Mouse (Mus musculus) kidney, embryonic 15.5 days (tissue): ENCODE measurements around the gene Olfr224. TPM values are rescaled to one million over a fixed set of nuclear protein-coding genes. Genes with fewer than 3 reads are reported as not detected.

Experiments
- ATAC-seq: fragments of 200-750 bp; cut with Nextera tagmentation; replicated peaks from 2 replicates; pipeline ENCODE4 v1.8.0; 2017; ENCODE audit warnings: moderate TSS enrichment; ENCODE audit not compliant: low FRiP score
- H3K27ac ChIP-seq: fragments of 300-500 bp; sonication (generic); 2 replicates; pipeline ENCODE4 v1.5.1; 2015; ENCODE audit warnings: mild to moderate bottlenecking, inconsistent platforms
- H3K27me3 ChIP-seq: fragments of 300-500 bp; sonication (generic); 2 replicates; pipeline ENCODE4 v1.6.1; 2015; ENCODE audit warnings: inconsistent platforms
- H3K36me3 ChIP-seq: fragments of 300-500 bp; sonication (generic); 2 replicates; pipeline ENCODE4 v1.6.1; 2015; ENCODE audit warnings: inconsistent platforms
- H3K4me1 ChIP-seq: fragments of 300-500 bp; sonication (generic); 2 replicates; pipeline ENCODE4 v1.6.1; 2015; ENCODE audit warnings: inconsistent platforms
- H3K4me2 ChIP-seq: fragments of 300-500 bp; sonication (generic); 2 replicates; pipeline ENCODE4 v1.6.1; 2015; ENCODE audit warnings: moderate library complexity, mild to moderate bottlenecking, inconsistent platforms
- H3K4me3 ChIP-seq: fragments of 300-500 bp; sonication (generic); replicated peaks from 2 replicates; pipeline ENCODE4 v1.5.1; 2015; ENCODE audit warnings: mild to moderate bottlenecking, inconsistent platforms
- H3K9ac ChIP-seq: fragments of 300-500 bp; sonication (generic); 2 replicates; pipeline ENCODE4 v1.6.1; 2015; ENCODE audit warnings: mild to moderate bottlenecking, inconsistent platforms
- H3K9me3 ChIP-seq: fragments of 300-500 bp; sonication (generic); replicated peaks from 2 replicates; pipeline ENCODE4 v1.6.1; 2016; ENCODE audit warnings: inconsistent platforms
- WGBS: fragments of 180-500 bp; shearing (Covaris S2); methylation state at CpG from one replicate; pipeline ENCODE4 v1.1.7; 2015; ENCODE audit warnings: mixed read lengths; 5-methylcytosine and 5-hydroxymethylcytosine counted together
- polyA plus RNA-seq: library from polyadenylated mRNA; unstranded; fragments of >200 nt; fragmentation: Nextera tagmentation; extraction: Ambion mirVana; gene quantifications from 2 replicates; pipeline ENCODE4 v1.2.1, GENCODE M21; 2015

Gene Olfr224
- polyA plus RNA-seq = not detected in 2 replicates

GRCm38 (mm10) chr11:58570405-58570804 lies at the start of gene Olfr224:
TSS of gene Olfr224 (minus strand) at chr11:58570553.
- WGBS = 68% methylated on average over 5 of the region's 5 CpGs
- no peaks in the 10 kb centered on the region for H3K27me3 ChIP-seq
- H3K36me3 ChIP-seq = no peaks in the 10 kb centered on the region
- H3K4me3 ChIP-seq = no peak within 1 kb of the TSS
- no peaks in the 10 kb centered on the region for H3K9me3 ChIP-seq
- ATAC-seq = no peak
- no peak within 1 kb of the TSS for H3K27ac ChIP-seq
- H3K4me2 ChIP-seq = no peak within 1 kb of the TSS
- no peaks in the 10 kb centered on the region for H3K4me1 ChIP-seq
- no peak within 1 kb of the TSS for H3K9ac ChIP-seq

- H3K4me3 ChIP-seq = no peak overlapping the region
- H3K36me3 ChIP-seq = no peaks in the 10 kb centered on the region
- no peak overlapping the region for H3K4me2 ChIP-seq
- 79% methylated on average over 6 of the region's 6 CpGs for WGBS
- H3K9me3 ChIP-seq = no peaks in the 10 kb centered on the region
- H3K9ac ChIP-seq = no peak overlapping the region
- H3K27me3 ChIP-seq = no peaks in the 10 kb centered on the region
- no peak overlapping the region for H3K27ac ChIP-seq
- ATAC-seq = no peak
- no peaks in the 10 kb centered on the region for H3K4me1 ChIP-seq
These were observed 48.4 kb upstream of the Olfr224 start for GRCm38 (mm10) chr11:58618793-58619192.

GRCm38 (mm10) chr11:58618369-58618768 lies 48.0 kb upstream of the Olfr224 start:
- Histone ChIP-seq H3K36me3 (no peaks in the 10 kb centered on the region), H3K9me3 (no peaks in the 10 kb centered on the region), H3K9ac (no peak overlapping the region), H3K4me3 (no peak overlapping the region), H3K4me2 (no peak overlapping the region), H3K4me1 (no peaks in the 10 kb centered on the region), H3K27me3 (no peaks in the 10 kb centered on the region), H3K27ac (no peak overlapping the region)
- no peak for ATAC-seq
- 69% methylated on average over 3 of the region's 3 CpGs for WGBS

GRCm38 (mm10) chr11:58615975-58616374 lies 45.6 kb upstream of the Olfr224 start, which contains the start of gene 2210407C18Rik:
TSS of gene 2210407C18Rik (minus strand) at chr11:58616075.
- Histone ChIP-seq H3K27me3 (no peaks in the 10 kb centered on the region), H3K27ac (no peak within 1 kb of the TSS), H3K4me3 (no peak within 1 kb of the TSS), H3K9me3 (no peaks in the 10 kb centered on the region), H3K4me2 (no peak within 1 kb of the TSS), H3K9ac (no peak within 1 kb of the TSS), H3K36me3 (no peaks in the 10 kb centered on the region), H3K4me1 (no peaks in the 10 kb centered on the region)
- no peak for ATAC-seq
- WGBS = 88% methylated on average over 4 of the region's 4 CpGs

- H3K27ac ChIP-seq = no peak overlapping the region
- ATAC-seq = no peak
- no peaks in the 10 kb centered on the region for H3K27me3 ChIP-seq
- no peaks in the 10 kb centered on the region for H3K4me1 ChIP-seq
- no peaks in the 10 kb centered on the region for H3K9me3 ChIP-seq
- no peak overlapping the region for H3K4me2 ChIP-seq
- H3K4me3 ChIP-seq = no peak overlapping the region
- H3K36me3 ChIP-seq = no peaks in the 10 kb centered on the region
- H3K9ac ChIP-seq = no peak overlapping the region
These were observed 44.2 kb upstream of the Olfr224 start for GRCm38 (mm10) chr11:58614526-58614925.

- no peak overlapping the region for H3K4me2 ChIP-seq
- H3K36me3 ChIP-seq = no peaks in the 10 kb centered on the region
- ATAC-seq = no peak
- H3K9me3 ChIP-seq = no peaks in the 10 kb centered on the region
- H3K27ac ChIP-seq = no peak overlapping the region
- WGBS = 46% methylated on average over 3 of the region's 3 CpGs
- no peaks in the 10 kb centered on the region for H3K27me3 ChIP-seq
- no peak overlapping the region for H3K9ac ChIP-seq
- no peaks in the 10 kb centered on the region for H3K4me1 ChIP-seq
- no peak overlapping the region for H3K4me3 ChIP-seq
These were observed 43.0 kb upstream of the Olfr224 start for GRCm38 (mm10) chr11:58613359-58613758.

GRCm38 (mm10) chr11:58607030-58607429 lies 36.7 kb upstream of the Olfr224 start:
- no peak for ATAC-seq
- WGBS = 71% methylated on average over 6 of the region's 6 CpGs

GRCm38 (mm10) chr11:58606177-58606919 lies 36.0 kb upstream of the Olfr224 start:
- H3K4me3 ChIP-seq = no peak overlapping the region
- WGBS = 86% methylated on average over 12 of the region's 12 CpGs
- ATAC-seq = no peak

More at GRCm38 (mm10) chr11:58607030-58607429, 36.7 kb upstream of the Olfr224 start:
- no peak overlapping the region for H3K4me3 ChIP-seq
- H3K36me3 ChIP-seq = no peaks in the 10 kb centered on the region
- H3K9me3 ChIP-seq = no peaks in the 10 kb centered on the region
- H3K4me1 ChIP-seq = no peaks in the 10 kb centered on the region
- H3K4me2 ChIP-seq = no peak overlapping the region
- H3K27me3 ChIP-seq = no peaks in the 10 kb centered on the region
- H3K27ac ChIP-seq = no peak overlapping the region
- no peak overlapping the region for H3K9ac ChIP-seq

GRCm38 (mm10) chr11:58605228-58605627 lies 34.9 kb upstream of the Olfr224 start:
- no peak overlapping the region for H3K27ac ChIP-seq
- H3K9ac ChIP-seq = no peak overlapping the region
- no peaks in the 10 kb centered on the region for H3K36me3 ChIP-seq
- H3K4me1 ChIP-seq = no peaks in the 10 kb centered on the region
- WGBS = 75% methylated on average over 3 of the region's 3 CpGs
- no peak overlapping the region for H3K4me3 ChIP-seq
- H3K4me2 ChIP-seq = no peak overlapping the region
- no peak for ATAC-seq
- H3K27me3 ChIP-seq = no peaks in the 10 kb centered on the region
- no peaks in the 10 kb centered on the region for H3K9me3 ChIP-seq

More at GRCm38 (mm10) chr11:58606177-58606919, 36.0 kb upstream of the Olfr224 start:
- Histone ChIP-seq H3K9me3 (no peaks in the 10 kb centered on the region), H3K4me1 (no peaks in the 10 kb centered on the region), H3K27me3 (no peaks in the 10 kb centered on the region), H3K36me3 (no peaks in the 10 kb centered on the region), H3K9ac (no peak overlapping the region), H3K27ac (no peak overlapping the region), H3K4me2 (no peak overlapping the region)

- no peaks in the 10 kb centered on the region for H3K9me3 ChIP-seq
- no peak for ATAC-seq
- no peak overlapping the region for H3K4me2 ChIP-seq
- H3K27ac ChIP-seq = no peak overlapping the region
- H3K4me3 ChIP-seq = no peak overlapping the region
- no peak overlapping the region for H3K9ac ChIP-seq
- no peaks in the 10 kb centered on the region for H3K27me3 ChIP-seq
- no peaks in the 10 kb centered on the region for H3K4me1 ChIP-seq
- H3K36me3 ChIP-seq = no peaks in the 10 kb centered on the region
- 50% methylated on average over 2 of the region's 2 CpGs for WGBS
These were observed 34.3 kb upstream of the Olfr224 start for GRCm38 (mm10) chr11:58604688-58605087.

GRCm38 (mm10) chr11:58602800-58603560 lies 32.6 kb upstream of the Olfr224 start:
- Histone ChIP-seq H3K4me2 (no peak overlapping the region), H3K9ac (no peak overlapping the region), H3K9me3 (no peaks in the 10 kb centered on the region), H3K4me3 (no peak overlapping the region), H3K27ac (no peak overlapping the region), H3K36me3 (no peaks in the 10 kb centered on the region), H3K27me3 (no peaks in the 10 kb centered on the region), H3K4me1 (no peaks in the 10 kb centered on the region)
- WGBS = 74% methylated on average over 6 of the region's 6 CpGs
- ATAC-seq = no peak

- Histone ChIP-seq H3K4me1 (no peaks in the 10 kb centered on the region), H3K9ac (no peak overlapping the region), H3K4me3 (no peak overlapping the region), H3K36me3 (no peaks in the 10 kb centered on the region), H3K27me3 (no peaks in the 10 kb centered on the region), H3K27ac (no peak overlapping the region), H3K4me2 (no peak overlapping the region), H3K9me3 (no peaks in the 10 kb centered on the region)
- ATAC-seq = no peak
These were observed 31.7 kb upstream of the Olfr224 start for GRCm38 (mm10) chr11:58602062-58602461.
